Mouse (Mus musculus) spleen, postnatal 10 days (tissue): ENCODE data around the gene Arhgap28.
A peak's percentile ranks its signal among the peaks of the same experiment; 100 is the strongest.

Experiments
- DNase-seq, 2 experiments: peaks; one replicate each; pipeline ENCODE4 v3.0.0; 2021 to 2022; ENCODE audit warnings: low spot score in 2 of 2

Arhgap28 gene

DNA sequence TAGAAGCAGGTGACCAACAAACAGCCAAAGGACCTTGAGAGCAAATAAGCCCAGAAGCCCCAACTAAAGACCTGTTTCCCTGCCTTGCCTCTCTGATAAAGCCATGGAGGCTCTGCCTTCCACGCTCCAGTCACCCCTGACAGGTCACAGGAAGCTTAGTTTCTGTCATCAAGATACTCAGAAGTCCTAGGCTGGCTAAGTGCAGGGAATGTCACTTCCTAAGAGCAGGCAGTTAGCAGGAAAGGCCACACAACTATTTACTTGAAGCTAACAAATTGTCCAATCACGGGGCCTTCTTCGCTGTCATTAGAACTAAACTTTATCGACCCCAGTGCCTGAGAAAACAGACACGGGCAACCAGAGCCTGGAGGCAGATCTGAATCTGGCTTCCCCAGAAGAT lies 14.2 kb downstream of the Arhgap28 start:
- no peak for DNase-seq

DNA sequence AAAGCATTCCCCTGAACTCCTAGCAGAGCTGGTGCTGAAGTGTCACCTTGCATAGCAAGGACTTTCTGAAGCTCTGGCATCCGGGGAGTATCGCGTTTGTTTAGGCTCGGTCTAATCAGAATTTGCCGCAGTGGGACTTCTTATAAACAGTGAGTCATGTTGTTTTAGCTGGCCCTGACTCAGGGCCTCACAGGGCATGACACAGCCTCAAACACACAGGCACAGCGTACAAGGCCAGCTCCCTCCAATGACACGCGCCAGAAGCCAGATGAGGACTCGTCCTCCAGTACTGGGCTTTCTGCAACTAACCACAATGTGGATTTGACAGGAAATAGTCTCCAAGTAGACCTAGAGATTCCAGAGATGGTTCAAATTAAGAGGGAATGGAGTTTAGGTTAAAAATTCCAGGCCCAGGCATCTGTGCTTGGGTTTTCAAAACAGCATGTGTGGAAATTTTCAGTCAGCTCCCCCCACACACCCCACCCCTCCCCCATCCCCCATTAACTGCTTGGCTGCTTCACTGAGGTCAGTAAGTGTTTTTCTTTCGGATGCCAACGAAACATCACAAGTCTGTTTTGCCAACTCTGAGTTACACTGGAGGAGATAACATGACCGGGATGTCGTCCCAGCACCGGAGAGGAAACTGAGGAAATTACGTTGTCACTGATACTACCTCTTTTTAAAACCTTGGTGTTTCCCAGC lies 14.8 kb downstream of the Arhgap28 start:
- DNase-seq, result no peak

DNA sequence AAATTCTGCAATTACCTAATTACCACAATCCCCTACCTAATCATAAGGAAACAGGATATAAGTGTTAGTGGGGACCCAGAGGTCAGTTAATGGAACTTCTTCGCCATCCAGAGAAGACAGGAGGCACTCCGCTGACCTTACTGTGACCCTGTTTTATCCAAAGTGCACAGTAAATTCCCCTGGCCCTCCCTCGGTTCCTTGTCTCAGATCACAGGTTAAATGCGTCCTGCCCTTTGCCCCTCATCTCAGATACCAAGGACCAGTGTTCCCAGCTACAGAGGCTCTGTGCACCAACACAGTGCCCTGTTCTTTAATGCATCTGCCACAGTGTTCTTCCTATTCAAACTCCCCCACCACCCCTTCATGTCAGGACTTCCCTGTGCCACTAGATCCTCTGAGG lies 18.4 kb downstream of the Arhgap28 start:
- DNase-seq, result no peak

DNA sequence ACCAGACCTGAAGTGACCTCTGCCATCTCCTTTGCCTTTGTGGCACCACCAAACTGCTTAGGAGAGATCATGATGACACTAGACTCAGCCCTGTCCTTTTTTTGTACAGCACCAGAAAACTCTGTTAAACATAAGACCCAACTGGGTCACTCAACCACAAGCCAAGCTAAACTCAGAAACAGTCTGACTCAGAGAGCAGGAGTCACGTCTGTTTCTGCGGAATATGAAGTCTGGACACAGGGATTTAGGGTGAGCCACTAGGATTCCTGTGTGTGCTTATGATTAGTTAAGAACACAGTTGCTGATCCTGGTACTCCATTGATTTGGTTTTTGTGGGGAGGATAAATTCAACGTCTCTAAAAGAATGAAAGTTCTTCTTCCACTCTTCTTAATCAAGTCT lies 23.3 kb downstream of the Arhgap28 start:
- no peak for DNase-seq

DNA sequence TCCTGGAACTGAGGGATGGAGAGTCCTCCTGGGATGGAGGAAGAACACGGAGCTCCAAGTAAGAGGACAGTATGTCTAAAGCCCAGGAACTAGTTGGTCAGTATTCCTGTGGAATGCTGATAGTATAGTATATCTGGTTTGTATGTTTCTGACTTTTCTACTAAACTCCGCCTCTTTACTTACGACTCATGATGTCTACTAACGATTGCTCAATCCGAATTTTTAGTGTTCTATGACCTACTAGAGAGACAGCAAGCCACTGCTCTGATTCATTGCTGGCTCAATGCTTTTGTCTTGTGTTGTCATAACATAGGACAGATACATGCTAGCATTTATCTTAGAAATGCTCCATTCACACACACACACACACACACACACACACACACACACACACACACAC lies 24.7 kb downstream of the Arhgap28 start:
- DNase-seq, result no peak

DNA sequence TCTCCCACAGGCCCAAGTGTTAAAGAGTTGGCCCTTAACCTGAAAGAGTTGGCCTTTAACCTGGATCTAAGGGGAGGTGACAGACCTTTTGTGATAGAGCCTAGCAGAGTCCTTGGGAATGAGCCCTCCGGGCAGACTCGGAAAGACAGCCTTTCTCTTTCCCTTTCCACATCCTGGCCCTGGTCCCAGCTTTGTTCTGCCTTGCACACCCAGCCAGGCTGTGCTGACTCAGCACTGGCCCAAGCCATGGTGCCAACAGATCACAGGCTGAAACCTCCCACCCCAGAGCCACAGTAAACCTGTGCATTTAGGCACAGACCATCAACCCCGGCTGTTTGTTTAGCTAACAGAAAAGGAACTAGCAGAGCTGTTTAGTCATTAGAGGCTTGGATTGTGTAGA lies 25.1 kb downstream of the Arhgap28 start:
- DNase-seq, result peak in 1 of 2 experiments; percentile 36

DNA sequence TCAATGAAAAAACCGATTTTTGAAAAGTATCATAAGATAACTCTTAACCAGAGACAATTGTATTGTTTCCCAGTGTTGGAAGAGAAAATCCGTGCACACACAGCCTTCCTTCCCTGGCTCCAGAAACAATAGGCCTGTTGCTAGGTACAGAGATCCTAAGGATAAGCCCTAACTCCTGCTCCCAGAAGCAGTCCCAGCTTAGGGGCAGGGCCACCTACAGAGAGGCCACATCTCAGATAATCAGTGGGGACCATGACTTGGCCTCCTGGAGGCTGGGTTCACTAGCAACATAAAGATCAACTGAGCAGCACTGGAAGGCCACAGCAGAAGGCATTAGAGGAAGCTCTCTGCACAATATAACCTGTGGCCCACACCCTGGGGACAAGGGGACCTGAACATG lies 27.5 kb downstream of the Arhgap28 start:
- no peak for DNase-seq

DNA sequence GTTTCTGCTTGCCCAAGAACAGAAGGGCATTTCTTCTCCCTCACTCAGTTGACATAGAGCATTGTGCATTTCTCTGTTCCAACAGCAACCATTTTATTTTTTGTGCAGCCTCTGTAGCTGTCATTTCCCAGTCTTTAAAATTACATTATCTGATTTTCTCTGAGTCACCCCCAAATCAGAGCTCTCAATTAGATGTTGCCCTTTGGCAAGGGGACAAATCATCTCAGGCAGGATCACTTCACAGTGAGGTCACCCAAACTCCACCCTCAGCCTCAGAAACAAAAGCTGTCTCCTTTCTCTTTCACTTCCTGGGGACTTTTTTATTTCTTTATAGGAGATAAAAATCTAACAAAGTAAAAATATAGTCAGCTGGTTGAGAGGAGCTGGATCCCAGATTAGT lies 27.9 kb downstream of the Arhgap28 start:
- no peak for DNase-seq

DNA sequence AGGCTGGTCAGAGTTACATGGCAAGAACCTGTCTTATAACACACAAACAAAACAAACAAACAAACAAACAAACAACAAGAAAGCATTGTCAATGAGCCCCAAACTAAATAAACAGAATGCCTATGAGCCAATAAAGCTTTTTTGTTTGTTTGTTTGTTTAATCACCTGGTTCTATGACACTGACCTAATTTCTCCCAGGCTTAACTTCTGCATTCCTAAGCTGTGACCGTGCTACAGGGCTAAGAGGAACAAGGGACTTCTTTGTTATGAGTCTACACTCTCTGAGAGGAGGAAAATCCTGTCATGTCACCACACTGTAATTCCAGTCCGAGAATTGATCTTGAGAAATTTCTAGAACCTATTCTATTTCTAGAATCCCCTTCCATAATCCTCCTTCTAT lies 29.2 kb downstream of the Arhgap28 start:
- DNase-seq, result no peak

DNA sequence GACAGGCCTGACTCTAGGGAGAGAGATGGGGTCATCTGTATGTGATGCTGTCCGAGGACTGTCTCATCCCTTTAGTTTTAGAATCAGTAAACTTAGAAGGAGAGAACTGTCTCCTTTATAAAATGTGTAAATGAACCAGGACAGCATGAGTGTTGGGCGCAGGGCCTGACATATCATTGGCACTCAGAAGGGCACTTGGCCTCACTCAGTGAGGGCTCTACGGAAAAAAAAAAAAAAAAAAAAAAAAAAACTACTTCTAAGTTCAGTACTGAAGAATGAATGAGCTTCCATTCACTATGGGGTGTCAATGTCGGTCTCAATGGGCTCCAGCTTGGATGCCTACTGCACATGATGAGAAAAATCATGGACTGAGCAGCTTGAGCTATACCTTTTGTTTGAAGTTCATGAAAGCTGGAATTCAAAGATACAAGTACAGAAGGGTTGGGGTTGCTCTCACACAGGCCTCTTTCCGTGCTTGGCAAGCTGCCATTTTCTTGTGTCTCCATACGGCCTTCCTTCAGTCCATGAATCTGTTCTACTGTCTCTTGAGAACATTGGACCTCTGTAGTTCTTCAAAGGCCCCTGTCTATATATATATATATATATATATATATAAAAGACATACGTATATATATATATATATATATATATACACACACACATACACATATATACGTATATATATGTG lies 36.9 kb downstream of the Arhgap28 start:
- no peak for DNase-seq

DNA sequence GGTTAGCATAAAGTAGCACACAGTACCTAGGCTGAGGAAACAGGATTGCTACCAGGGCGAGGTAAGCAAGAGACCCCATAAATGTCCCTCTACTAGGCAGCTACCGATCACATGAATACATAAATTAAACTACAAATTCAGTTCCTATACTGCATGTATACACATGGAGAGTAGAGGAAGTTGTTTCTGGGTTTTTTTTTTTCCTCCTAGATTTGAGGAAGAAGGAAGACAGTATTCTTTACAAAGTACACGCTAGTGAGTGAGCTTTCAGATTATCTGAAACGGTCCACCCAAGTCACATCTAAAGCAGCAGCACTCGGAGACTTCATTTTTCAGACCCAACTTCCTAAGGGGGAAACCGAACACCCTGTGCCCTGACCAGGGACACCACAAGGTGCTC lies 41.1 kb downstream of the Arhgap28 start:
- DNase-seq, result no peak

DNA sequence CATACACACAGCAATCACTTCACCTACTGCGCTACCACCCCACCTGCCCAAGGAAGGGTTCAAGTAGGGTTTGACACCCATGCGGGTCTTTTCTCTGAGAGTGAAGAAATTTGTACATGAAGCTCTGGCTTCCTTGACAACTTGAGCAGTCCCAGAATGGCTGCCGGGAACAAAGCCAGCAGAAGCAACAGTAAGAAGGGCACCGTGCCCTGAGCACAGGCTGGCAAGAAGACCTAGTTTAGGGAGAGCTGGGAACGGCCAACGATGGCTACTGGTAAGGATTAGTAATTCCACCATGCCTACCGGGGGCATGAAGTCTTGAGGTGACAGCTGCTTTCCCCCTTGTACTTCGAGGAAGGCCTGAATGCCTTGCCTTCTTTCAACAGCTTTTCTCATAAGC lies 41.9 kb downstream of the Arhgap28 start:
- no peak for DNase-seq

DNA sequence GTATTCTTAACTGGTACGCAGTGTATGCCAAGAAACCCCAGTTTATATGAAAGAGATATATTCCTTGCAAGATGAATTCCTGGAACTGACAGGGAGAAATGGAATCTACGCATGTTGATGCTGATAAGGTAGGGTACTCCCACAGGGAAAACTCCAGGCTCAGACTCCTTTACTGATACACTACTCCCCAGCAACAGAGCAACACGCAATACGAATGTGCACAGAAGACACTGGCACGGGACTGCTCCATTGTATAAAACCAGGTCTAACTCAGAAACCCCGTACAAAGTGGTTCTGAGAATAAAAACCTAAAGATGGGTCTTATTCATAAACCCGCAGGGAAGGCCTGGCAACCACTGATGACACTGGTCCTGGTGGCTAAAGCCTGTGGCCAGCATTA lies 45.0 kb downstream of the Arhgap28 start:
- no peak for DNase-seq

DNA sequence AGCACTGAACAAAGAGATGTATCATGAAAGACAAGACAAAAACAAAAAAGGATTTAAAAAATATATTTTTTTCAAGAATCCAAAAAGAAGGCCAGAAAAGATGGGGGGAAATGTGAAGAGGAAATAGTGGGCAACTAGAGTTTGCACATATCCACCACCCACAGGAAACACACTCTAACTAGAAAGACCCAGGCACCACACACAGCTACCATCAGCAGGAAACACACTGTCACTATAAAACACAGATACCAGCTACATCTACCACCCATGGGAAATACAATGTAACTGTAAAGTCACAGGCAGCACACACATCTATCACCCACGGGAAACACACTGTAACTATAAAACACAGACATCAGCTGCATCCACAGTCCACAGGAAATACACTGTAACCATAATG lies 46.3 kb downstream of the Arhgap28 start:
- no peak for DNase-seq

DNA sequence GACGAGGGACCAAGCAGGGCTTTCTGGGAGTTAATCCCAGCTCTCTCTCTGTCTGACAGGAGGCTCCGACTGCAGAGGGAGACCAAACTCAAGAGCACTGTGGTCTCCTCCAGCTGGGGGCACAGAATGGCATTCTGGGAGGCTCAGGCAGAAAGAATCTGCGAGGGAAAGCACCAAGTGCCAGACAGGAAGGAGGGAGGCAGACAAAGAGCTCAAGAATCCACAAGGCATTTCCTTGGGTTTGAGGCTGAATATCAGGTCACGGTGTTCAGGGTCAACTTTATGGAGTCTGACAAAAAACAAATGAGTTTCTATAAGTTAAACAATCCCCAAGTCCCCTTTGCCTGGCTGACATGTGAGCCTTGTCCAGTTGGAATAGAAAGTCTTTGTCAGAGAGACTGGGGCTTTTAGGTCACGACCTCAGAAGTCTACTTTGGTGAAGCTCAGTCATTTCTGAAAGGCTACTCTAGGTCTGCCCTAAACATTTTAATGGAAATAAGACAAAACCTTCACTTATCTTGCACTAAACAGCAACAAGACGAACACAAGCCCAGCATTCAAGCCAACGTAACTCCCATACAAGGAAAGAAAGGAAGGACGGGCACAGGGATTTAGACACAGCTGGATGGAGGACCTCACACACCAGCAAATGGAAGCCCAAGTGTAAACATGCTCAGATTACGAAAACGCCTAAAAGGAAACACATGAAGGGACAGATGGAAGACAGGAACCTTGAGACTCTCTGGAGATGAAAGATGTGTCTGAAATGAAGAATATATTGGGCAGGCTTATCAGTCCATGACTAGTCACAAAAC lies 47.8 kb downstream of the Arhgap28 start:
- no peak for DNase-seq

DNA sequence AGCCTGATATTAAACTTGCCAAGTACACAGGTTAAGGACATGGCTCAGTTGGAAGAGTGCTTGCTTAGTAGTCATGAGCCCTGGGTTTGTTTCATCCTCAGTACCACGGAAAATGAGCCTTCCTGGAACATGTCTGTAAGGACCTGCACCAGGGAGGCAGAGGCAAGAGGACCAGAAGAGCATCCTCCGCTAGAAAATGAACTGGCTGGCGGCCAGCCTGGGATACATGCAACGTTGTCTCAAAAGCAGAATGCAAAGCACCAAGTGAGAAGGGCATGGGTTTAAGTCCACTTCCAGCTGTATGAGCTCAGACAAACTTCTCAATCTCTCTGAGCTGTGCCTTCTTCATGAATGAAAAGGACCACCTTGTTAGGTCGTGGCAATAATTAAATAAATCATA lies 49.0 kb downstream of the Arhgap28 start:
- no peak for DNase-seq

DNA sequence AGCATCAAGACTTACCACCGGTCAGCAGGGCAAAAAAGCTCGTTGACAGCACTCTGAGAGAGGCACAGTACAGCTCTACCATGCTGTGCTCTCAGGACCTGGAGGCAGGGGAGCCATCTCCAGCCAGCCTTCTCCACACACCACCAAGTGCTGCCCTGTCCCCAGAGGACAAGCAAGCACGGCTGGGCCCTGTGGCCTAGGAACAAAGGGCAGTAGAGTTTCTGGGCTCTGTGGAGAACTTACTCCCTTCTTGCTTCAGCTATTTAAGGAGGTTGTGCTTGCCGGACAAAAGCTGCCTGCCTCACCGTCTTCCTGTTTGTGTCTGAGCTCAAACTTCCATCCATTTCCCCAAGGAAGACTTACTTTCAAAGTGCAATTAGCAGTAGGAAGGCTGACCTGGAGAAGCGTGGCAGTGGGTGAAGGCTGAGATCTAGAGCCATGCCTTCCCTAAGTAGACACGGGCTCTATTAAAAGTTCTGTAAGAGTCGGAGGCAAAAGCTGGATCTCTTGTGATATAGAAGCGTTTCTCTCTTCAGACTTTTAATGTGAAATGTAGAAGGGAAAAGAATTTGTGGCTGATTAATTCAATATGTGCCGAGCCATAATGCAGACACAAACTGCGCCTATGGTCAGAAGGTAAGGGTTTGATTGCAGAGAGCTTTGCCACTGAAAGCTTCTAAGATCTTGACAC lies 53.3 kb downstream of the Arhgap28 start:
- no peak for DNase-seq

DNA sequence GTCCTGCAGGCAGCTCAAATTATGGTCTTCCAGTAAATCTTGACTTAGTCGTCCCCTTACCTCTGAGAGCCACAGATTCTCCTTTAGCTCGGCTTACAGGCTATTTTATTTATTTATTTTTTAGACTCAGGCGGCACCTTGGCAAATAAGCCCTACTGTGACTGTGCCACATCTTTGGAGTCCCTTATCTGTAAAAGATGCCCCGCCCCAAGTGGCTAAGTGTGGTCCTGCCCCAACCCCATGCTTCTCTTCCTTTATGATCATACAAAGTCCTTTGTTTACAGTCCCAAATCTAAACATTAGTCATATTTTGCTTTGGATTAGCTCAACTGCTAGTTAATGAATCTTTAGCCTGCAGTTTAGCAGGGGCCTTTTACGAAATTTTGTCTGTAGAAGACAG lies 55.3 kb downstream of the Arhgap28 start:
- DNase-seq, result no peak

DNA sequence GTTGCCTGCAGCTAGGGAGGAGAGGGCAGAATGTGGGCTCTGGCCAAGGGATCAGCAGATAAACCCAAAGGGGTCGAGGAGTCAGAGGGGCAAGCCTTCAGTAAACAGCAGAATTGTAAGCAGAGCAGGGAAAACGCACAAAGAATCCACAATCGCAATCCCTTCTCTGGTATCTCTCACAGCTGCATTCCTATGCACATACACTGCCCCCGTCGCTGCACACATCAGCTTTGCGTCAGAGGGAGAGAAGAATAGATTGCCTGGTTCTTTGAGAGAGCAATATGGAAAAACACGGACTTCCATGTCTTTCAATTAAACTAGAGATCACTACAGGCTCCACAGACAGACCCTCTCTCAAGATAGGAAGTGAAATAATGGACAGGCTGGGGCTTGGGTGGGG lies 58.5 kb downstream of the Arhgap28 start:
- DNase-seq, result no peak

DNA sequence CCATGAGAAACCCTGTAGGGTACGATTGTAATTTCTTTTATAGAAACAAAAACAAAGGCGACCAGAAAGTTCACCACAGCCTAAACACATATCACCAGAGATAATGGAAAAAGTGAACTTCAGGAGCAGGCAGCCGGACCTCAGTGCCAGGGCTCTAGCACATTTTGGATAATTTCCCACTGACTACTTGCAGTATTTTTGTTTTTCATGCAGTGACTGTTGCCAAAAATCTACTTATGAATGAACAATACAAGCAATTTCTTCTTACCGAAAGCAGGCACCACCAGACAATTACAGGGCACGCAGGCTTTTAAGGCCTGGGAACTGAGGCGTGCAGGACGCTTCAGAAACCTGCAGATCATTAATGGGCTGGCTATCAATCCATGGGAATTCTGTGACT lies 59.7 kb downstream of the Arhgap28 start:
- DNase-seq, result no peak

DNA sequence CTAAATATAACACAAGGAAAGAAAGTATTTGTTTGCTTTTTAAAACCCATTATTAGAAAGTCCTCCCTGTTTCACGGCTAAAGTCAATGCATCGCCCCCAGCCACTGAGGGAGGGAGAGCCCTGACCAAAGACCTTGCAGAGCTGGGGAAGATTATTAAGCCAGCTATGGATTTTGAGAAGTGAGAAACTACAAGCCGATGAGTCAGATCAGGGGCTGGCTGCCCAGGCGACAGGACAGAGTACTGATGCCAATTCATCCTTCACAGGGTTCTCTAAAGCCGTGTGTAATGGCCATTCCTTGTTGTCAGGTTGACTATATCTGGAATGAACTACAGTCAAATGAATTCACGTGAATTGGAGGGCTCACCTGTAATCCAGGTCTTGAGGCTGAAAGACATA lies 62.9 kb downstream of the Arhgap28 start:
- no peak for DNase-seq

DNA sequence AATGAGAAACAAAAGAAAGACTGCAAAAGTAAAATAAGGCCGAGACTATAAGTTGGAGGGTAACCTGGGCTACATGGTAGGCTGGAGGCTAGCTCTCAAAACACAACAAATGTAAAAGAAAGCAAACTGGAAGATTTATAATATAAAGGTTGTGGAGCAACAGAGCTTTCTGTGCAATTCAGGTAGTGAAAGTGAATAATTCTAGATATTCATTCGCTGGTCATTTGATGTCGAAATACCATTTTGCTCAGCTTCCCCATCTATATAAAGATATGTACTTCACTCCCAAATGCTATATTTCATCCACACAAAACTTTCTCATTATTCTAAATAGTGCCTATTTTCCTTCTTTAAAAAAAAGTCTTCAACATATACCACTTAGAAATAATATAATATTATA lies 66.9 kb downstream of the Arhgap28 start:
- no peak for DNase-seq
